In the genomic region with DNA sequence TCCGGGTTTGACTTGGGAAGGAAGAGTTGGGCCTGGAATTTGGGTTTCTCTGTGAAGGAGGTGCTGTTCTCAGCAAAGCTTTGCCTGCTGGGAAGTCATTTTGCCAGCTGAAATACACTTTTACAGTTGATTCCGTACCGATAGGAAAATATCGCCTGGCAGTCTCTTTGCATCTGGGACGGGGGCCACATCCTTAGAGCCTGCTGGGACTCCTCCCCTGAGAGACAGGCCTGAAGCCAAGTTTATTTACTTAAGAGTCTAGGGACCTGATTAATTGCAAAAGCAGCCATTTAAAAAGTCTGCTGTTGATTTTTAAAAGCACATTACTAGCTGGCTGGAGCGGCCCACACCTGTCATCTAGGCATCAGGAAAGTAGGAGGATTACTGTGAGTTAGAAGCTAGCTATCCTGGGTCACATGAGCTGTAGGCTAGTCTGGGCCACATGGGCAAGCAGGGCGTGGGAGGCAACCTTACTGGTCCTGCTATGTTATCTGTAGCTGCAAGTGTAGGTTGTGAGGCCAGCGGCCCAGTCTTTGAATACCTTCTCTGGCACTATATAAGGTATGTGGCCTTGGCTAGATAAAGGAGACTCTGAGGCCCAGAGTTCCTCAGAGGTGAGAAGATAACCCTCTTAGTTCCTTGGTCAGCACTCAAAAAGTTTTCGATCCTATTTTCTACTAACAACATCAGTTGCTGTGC, we compare ENCODE assay signal across 8 mouse cellular contexts. TPM values are rescaled to one million over a fixed set of nuclear protein-coding genes. Genes with fewer than 3 reads are reported as not detected.
DNase-seq lines count a peak whose midpoint lies in the region; ATAC-seq lines count a peak whose summit lies in the region.
"Had no signal": no experiment of that assay in that cellular context is flagged by ENCODE, and none has a peak within 500 bp of the region (broad histone marks: within the 10 kb centered on the region; RNA-seq: fewer than 3 reads in every experiment).

No protein-coding gene starts in this region.

- H3K27ac ChIP-seq in midbrain, embryonic 11.5 days (ENCODE audit: low read depth, low read length): no peak overlapping the region
- no peak overlapping the region for H3K27ac ChIP-seq in midbrain, embryonic 14.5 days (replicated peaks; ENCODE audit: low read depth, low read length)
- H3K27ac ChIP-seq in intestine, embryonic 15.5 days: peak overlapping the region; percentile 6; the same call in 1 of the 2 replicates
- H3K27ac ChIP-seq: neural tube, embryonic 13.5 days had no signal

- no peaks in the 10 kb centered on the region for H3K4me1 ChIP-seq in midbrain, embryonic 11.5 days (ENCODE audit: control insufficient read depth, insufficient read depth, low read length)
- H3K4me1 ChIP-seq in midbrain, embryonic 14.5 days (ENCODE audit: control insufficient read depth, insufficient read depth, low read length): no peaks in the 10 kb centered on the region
- H3K4me1 ChIP-seq in intestine, embryonic 15.5 days (replicated peaks): peaks cover 18% of the 10 kb centered on the region

- no peak overlapping the region for H3K4me2 ChIP-seq in midbrain, embryonic 11.5 days
- no peak overlapping the region for H3K4me2 ChIP-seq in midbrain, embryonic 14.5 days (ENCODE audit: low read length)
- no peak overlapping the region for H3K4me2 ChIP-seq in intestine, embryonic 15.5 days (replicated peaks)
- H3K4me2 ChIP-seq: neural tube, embryonic 13.5 days had no signal

- no peak overlapping the region for H3K4me3 ChIP-seq in midbrain, embryonic 11.5 days (ENCODE audit: low read depth, low read length)
- no peak overlapping the region for H3K4me3 ChIP-seq in midbrain, embryonic 14.5 days (replicated peaks; ENCODE audit: low read depth, low read length)
- H3K4me3 ChIP-seq in intestine, embryonic 15.5 days (replicated peaks): no peak overlapping the region
- H3K4me3 ChIP-seq: neural tube, embryonic 13.5 days had no signal

- no peaks in the 10 kb centered on the region for H3K9me3 ChIP-seq in midbrain, embryonic 11.5 days (ENCODE audit: control insufficient read depth, low read length)
- no peaks in the 10 kb centered on the region for H3K9me3 ChIP-seq in midbrain, embryonic 14.5 days (ENCODE audit: control insufficient read depth, low read length)
- no peaks in the 10 kb centered on the region for H3K9me3 ChIP-seq in intestine, embryonic 15.5 days
- H3K9me3 ChIP-seq: neural tube, embryonic 13.5 days had no signal

- no peaks in the 10 kb centered on the region for H3K36me3 ChIP-seq in midbrain, embryonic 11.5 days (ENCODE audit: control insufficient read depth, insufficient read depth, low read length)
- H3K36me3 ChIP-seq in midbrain, embryonic 14.5 days (ENCODE audit: control insufficient read depth, insufficient read depth, low read length): no peaks in the 10 kb centered on the region
- H3K36me3 ChIP-seq in intestine, embryonic 15.5 days: no peaks in the 10 kb centered on the region
- H3K36me3 ChIP-seq: neural tube, embryonic 13.5 days had no signal

- 78% methylated on average over 9 of the region's 9 CpGs for WGBS in midbrain, embryonic 11.5 days
- WGBS in midbrain, embryonic 14.5 days: 82% methylated on average over 9 of the region's 9 CpGs
- WGBS in intestine, embryonic 15.5 days: 33% methylated on average over 9 of the region's 9 CpGs

- ATAC-seq in midbrain, embryonic 11.5 days (ENCODE audit: low FRiP score): 0 out of 2 replicates have a peak, but pooled peaks have one; percentile 27
- ATAC-seq in midbrain, embryonic 14.5 days (ENCODE audit: low FRiP score, low TSS enrichment): no peak
- ATAC-seq in intestine, embryonic 15.5 days: peak; percentile 80

- no peak for DNase-seq in midbrain, embryonic 11.5 days (ENCODE audit: low spot score, missing footprints)
- no peak for DNase-seq in midbrain, embryonic 14.5 days
- DNase-seq in fat pad, adult 2 months (ENCODE audit: extremely low read depth, low read depth, low spot score): peak; percentile 16
- peak; percentile 78 to 79 for DNase-seq in spleen, postnatal 4 days (ENCODE audit: low spot score in 2 of 2)
- no peak for DNase-seq in natural killer cell, adult 2 months (ENCODE audit: low spot score in 2 of 2)
- no peak for DNase-seq in retina, postnatal 1 day

- H3K27me3 ChIP-seq in midbrain, embryonic 11.5 days (ENCODE audit: control insufficient read depth, insufficient read depth, low read length): no peaks in the 10 kb centered on the region
- no peaks in the 10 kb centered on the region for H3K27me3 ChIP-seq in midbrain, embryonic 14.5 days (ENCODE audit: control insufficient read depth, insufficient read depth, low read length)
- H3K27me3 ChIP-seq in intestine, embryonic 15.5 days (replicated peaks): no peaks in the 10 kb centered on the region
- H3K27me3 ChIP-seq: neural tube, embryonic 13.5 days had no signal

- H3K9ac ChIP-seq in midbrain, embryonic 11.5 days (ENCODE audit: low read length): no peak overlapping the region
- no peak overlapping the region for H3K9ac ChIP-seq in midbrain, embryonic 14.5 days (replicated peaks; ENCODE audit: low read length)
- no peak overlapping the region for H3K9ac ChIP-seq in intestine, embryonic 15.5 days
- H3K9ac ChIP-seq: neural tube, embryonic 13.5 days had no signal

RNA-seq across cellular contexts. Expression of gene Prg3, which starts 24.0 kb away (rescaled TPM):
- not detected in 2 replicates for polyA plus RNA-seq in midbrain, embryonic 11.5 days (2014; fragmentation: Nextera tagmentation; extraction: Ambion mirVana)
- polyA plus RNA-seq in midbrain, embryonic 14.5 days (2014; fragmentation: Nextera tagmentation; extraction: Ambion mirVana): not detected in 2 replicates
- not detected in 2 replicates for polyA plus RNA-seq in intestine, embryonic 15.5 days (2015; fragmentation: Nextera tagmentation; extraction: Ambion mirVana)
- polyA plus RNA-seq: neural tube, embryonic 13.5 days had no signal

RNA-seq across cellular contexts. Expression of gene Ssrp1, which starts 25.0 kb away (rescaled TPM):
- 345 and 352 TPM in 2 replicates for polyA plus RNA-seq in midbrain, embryonic 11.5 days (2014; fragmentation: Nextera tagmentation; extraction: Ambion mirVana)
- polyA plus RNA-seq in midbrain, embryonic 14.5 days (2014; fragmentation: Nextera tagmentation; extraction: Ambion mirVana): 160 and 204 TPM in 2 replicates
- polyA plus RNA-seq in intestine, embryonic 15.5 days (2015; fragmentation: Nextera tagmentation; extraction: Ambion mirVana): 256 and 258 TPM in 2 replicates

RNA-seq across cellular contexts. Expression of gene P2rx3, which starts 25.2 kb away (rescaled TPM):
- 2.8 and 3.0 TPM in 2 replicates for polyA plus RNA-seq in midbrain, embryonic 11.5 days (2014; fragmentation: Nextera tagmentation; extraction: Ambion mirVana)
- polyA plus RNA-seq in midbrain, embryonic 14.5 days (2014; fragmentation: Nextera tagmentation; extraction: Ambion mirVana): 0.91 and 1.5 TPM in 2 replicates
- 1.0 and 1.4 TPM in 2 replicates for polyA plus RNA-seq in intestine, embryonic 15.5 days (2015; fragmentation: Nextera tagmentation; extraction: Ambion mirVana)

RNA-seq across cellular contexts. Expression of gene Prg2, which starts 31.8 kb away (rescaled TPM):
- 0.22 and 0.52 TPM in 2 replicates for polyA plus RNA-seq in midbrain, embryonic 11.5 days (2014; fragmentation: Nextera tagmentation; extraction: Ambion mirVana)
- polyA plus RNA-seq in midbrain, embryonic 14.5 days (2014; fragmentation: Nextera tagmentation; extraction: Ambion mirVana): not detected in 2 replicates
- 0.48 and 0.75 TPM in 2 replicates for polyA plus RNA-seq in intestine, embryonic 15.5 days (2015; fragmentation: Nextera tagmentation; extraction: Ambion mirVana)

RNA-seq across cellular contexts. Expression of gene Tnks1bp1, which starts 35.8 kb away (rescaled TPM):
- 8.1 and 9.6 TPM in 2 replicates for polyA plus RNA-seq in midbrain, embryonic 11.5 days (2014; fragmentation: Nextera tagmentation; extraction: Ambion mirVana)
- 7.9 and 10.4 TPM in 2 replicates for polyA plus RNA-seq in midbrain, embryonic 14.5 days (2014; fragmentation: Nextera tagmentation; extraction: Ambion mirVana)
- 35.2 and 35.5 TPM in 2 replicates for polyA plus RNA-seq in intestine, embryonic 15.5 days (2015; fragmentation: Nextera tagmentation; extraction: Ambion mirVana)

Comparison
In these comparisons a context has a peak if more than half of its experiments do, and no peak if none do; other contexts are left out.
1. DNase-seq: peak in fat pad, adult 2 months (single experiment) and spleen, postnatal 4 days (2 of 2); none in midbrain, embryonic 11.5 days (single experiment), midbrain, embryonic 14.5 days (single experiment), natural killer cell, adult 2 months (0 of 2) and retina, postnatal 1 day (single experiment).